Mouse (Mus musculus) myocyte (in vitro differentiated cells): ENCODE results near the gene Traf3ip1. TPM values are rescaled to one million over a fixed set of nuclear protein-coding genes. Genes with fewer than 3 reads are reported as not detected.
A peak's percentile ranks its signal among the peaks of the same experiment; 100 is the strongest.
"Not testable (repeated sequence)": the region's sequence is repeated elsewhere in the genome, so short reads cannot be mapped to it uniquely, and the experiment has no call there.

Source experiments
- H3K27me3 ChIP-seq: one replicate; pipeline ENCODE4 v1.6.1; 2011; ENCODE audit not compliant: control insufficient read depth, insufficient read depth, insufficient read length
- H3K36me3 ChIP-seq: one replicate; pipeline ENCODE4 v1.6.1; 2011; ENCODE audit not compliant: control insufficient read depth, insufficient read depth
- H3K4me2 ChIP-seq: one replicate; pipeline ENCODE4 v1.6.1; 2011; ENCODE audit warnings: low read depth, control low read depth
- H3K4me3 ChIP-seq: one replicate; pipeline ENCODE4 v1.5.1; 2011; ENCODE audit warnings: mild to moderate bottlenecking, control low read depth, moderate library complexity
- H3K79me2 ChIP-seq: one replicate; pipeline ENCODE4 v1.6.1; 2011; ENCODE audit not compliant: control insufficient read depth, insufficient read depth
- H3ac ChIP-seq: one replicate; pipeline ENCODE4 v1.6.1; 2011; ENCODE audit not compliant: control insufficient read depth, insufficient read length
- CEBPB ChIP-seq: IDR thresholded peaks from 2 replicates; pipeline ENCODE4 v1.6.1; 2011; ENCODE audit warnings: mild to moderate bottlenecking, moderate library complexity; ENCODE audit not compliant: poor library complexity, insufficient read depth, severe bottlenecking
- E2F4 ChIP-seq: IDR thresholded peaks from one replicate; pipeline ENCODE4 v1.6.1; 2011; ENCODE audit warnings: mild to moderate bottlenecking, control low read depth, moderate library complexity; ENCODE audit not compliant: insufficient read depth
- MAX ChIP-seq: IDR thresholded peaks from one replicate; pipeline ENCODE4 v1.6.1; 2011; ENCODE audit warnings: low read depth, mild to moderate bottlenecking, control low read depth
- MYOD1 ChIP-seq, 3 experiments: IDR thresholded peaks; one replicate each; pipeline ENCODE4 v1.6.1; 2011; ENCODE audit warnings: control low read depth in 2 of 3, low read depth in 2 of 3, mild to moderate bottlenecking in 2 of 3, moderate library complexity in 1 of 3; ENCODE audit not compliant: insufficient read length in 2 of 3, control insufficient read depth in 1 of 3
- MYOG ChIP-seq, 3 experiments: IDR thresholded peaks; one replicate each; pipeline ENCODE4 v1.6.1; 2011; ENCODE audit warnings: control low read depth in 2 of 3, low read depth in 2 of 3, mild to moderate bottlenecking in 2 of 3; ENCODE audit not compliant: insufficient read length in 2 of 3, control insufficient read depth in 1 of 3, insufficient read depth in 1 of 3
- POLR2A ChIP-seq: IDR thresholded peaks from one replicate; pipeline ENCODE4 v1.6.1; 2011; ENCODE audit warnings: low read depth, mild to moderate bottlenecking, control low read depth, moderate library complexity; ENCODE audit not compliant: insufficient read length
- POLR2AphosphoS2 ChIP-seq: IDR thresholded peaks from one replicate; pipeline ENCODE4 v1.6.1; 2011; ENCODE audit warnings: low read depth, control low read depth; ENCODE audit not compliant: insufficient read length
- REST ChIP-seq: IDR thresholded peaks from one replicate; pipeline ENCODE4 v1.6.1; 2011; ENCODE audit warnings: mild to moderate bottlenecking, control low read depth, moderate library complexity; ENCODE audit not compliant: insufficient read depth, insufficient read length
- SRF ChIP-seq: IDR thresholded peaks from one replicate; pipeline ENCODE4 v1.6.1; 2011; ENCODE audit warnings: low read depth; ENCODE audit not compliant: control insufficient read depth, insufficient read length
- TCF12 ChIP-seq: IDR thresholded peaks from one replicate; pipeline ENCODE4 v1.6.1; 2011; ENCODE audit warnings: mild to moderate bottlenecking, control low read depth; ENCODE audit not compliant: poor library complexity, insufficient read depth, severe bottlenecking
- TCF3 ChIP-seq: IDR thresholded peaks from one replicate; pipeline ENCODE4 v1.6.1; 2011; ENCODE audit warnings: low read depth, control low read depth; ENCODE audit not compliant: insufficient read length
- USF1 ChIP-seq: IDR thresholded peaks from one replicate; pipeline ENCODE4 v1.6.1; 2011; ENCODE audit warnings: low read depth, mild to moderate bottlenecking, control low read depth, moderate library complexity
- polyA plus RNA-seq: library from polyadenylated mRNA; unstranded; fragments of >200 nt; fragmentation: generic; extraction: Trizol; gene quantifications from one replicate; pipeline ENCODE4 v1.2.1, GENCODE M21; 2012; ENCODE audit warnings: missing spikeins

Traf3ip1 gene
- polyA plus RNA-seq, 1 experiment = 4.5 TPM

DNA sequence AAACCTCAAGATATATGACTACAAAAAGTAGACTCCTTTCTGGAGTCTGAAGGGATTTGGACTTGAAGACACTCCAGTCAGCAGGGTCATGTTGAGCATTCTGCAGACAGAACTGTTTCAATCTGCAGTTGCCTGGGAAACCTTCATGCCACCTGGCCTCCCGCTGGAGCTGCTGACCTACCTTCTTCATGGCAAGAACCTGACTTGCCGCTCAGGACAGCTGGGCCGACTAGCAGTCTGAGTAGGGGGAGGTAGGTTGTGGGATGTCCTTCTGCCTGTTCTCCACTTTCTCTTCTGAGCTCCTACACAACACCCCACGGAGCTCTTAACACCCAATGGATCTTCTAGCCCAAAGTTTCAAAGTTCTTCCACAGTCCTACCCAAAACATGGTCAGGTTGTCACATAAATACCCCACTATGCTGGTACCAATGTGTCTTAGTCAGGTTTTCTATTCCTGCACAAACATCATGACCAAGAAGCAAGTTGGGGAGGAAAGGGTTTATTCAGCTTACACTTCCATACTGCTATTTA lies 24.5 kb upstream of the Traf3ip1 start:
- H3K4me3 ChIP-seq = no peak overlapping the region
- no peak overlapping the region for H3ac ChIP-seq
- H3K4me2 ChIP-seq = no peak overlapping the region
- H3K36me3 ChIP-seq = no peaks in the 10 kb centered on the region
- H3K79me2 ChIP-seq = no peaks in the 10 kb centered on the region
- TF ChIP-seq E2F4 (no peak), MYOG (IDR thresholded peaks at IDR 0.05; ENCODE audit: control insufficient read depth in 1 of 3, insufficient read depth in 1 of 3, insufficient read length in 2 of 3, low read depth in 2 of 3) (no peak), SRF (no peak), MAX (no peak), CEBPB (no peak), MYOD1 (IDR thresholded peaks at IDR 0.05; ENCODE audit: control insufficient read depth in 1 of 3, insufficient read length in 2 of 3, low read depth in 2 of 3) (no peak), TCF3 (no peak), REST (no peak), POLR2A (no peak), TCF12 (no peak), USF1 (no peak), POLR2AphosphoS2 (no peak)
- H3K27me3 ChIP-seq = no peaks in the 10 kb centered on the region

DNA sequence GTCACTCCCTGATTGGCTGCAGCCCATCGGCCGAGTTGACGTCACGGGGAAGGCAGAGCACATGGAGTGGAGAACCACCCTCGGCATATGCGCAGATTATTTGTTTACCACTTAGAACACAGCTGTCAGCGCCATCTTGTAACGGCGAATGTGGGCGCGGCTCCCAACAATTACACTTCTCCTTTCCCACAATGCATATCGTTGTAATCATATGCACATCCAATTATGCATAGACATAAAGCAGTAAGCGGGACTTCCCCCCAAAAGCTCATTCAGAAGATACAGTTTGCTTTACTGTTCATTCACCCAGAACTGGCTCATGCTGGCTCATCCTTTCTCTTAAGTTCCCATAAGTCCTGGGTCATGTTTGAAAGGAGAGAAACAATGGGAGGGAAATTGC lies 16.3 kb upstream of the Traf3ip1 start:
- H3K79me2 ChIP-seq, H3K4me3 ChIP-seq, H3K36me3 ChIP-seq, H3K4me2 ChIP-seq, H3ac ChIP-seq, H3K27me3 ChIP-seq: not testable (repeated sequence)

- H3K27me3 ChIP-seq = no peaks in the 10 kb centered on the region
- H3K4me2 ChIP-seq = no peak overlapping the region
- H3K36me3 ChIP-seq = no peaks in the 10 kb centered on the region
- H3ac ChIP-seq = no peak overlapping the region
- no peaks in the 10 kb centered on the region for H3K79me2 ChIP-seq
- TF ChIP-seq USF1 = no peak
- no peak for TF ChIP-seq POLR2AphosphoS2
- no peak for TF ChIP-seq CEBPB
- TF ChIP-seq E2F4 = no peak
- no peak for TF ChIP-seq TCF12
- TF ChIP-seq REST = no peak
- no peak for TF ChIP-seq MYOD1 (IDR thresholded peaks at IDR 0.05; ENCODE audit: control insufficient read depth in 1 of 3, insufficient read length in 2 of 3, low read depth in 2 of 3)
- TF ChIP-seq MYOG (IDR thresholded peaks at IDR 0.05; ENCODE audit: control insufficient read depth in 1 of 3, insufficient read depth in 1 of 3, insufficient read length in 2 of 3, low read depth in 2 of 3) = no peak
- no peak for TF ChIP-seq POLR2A
- no peak for TF ChIP-seq MAX
- TF ChIP-seq SRF = no peak
- no peak for TF ChIP-seq TCF3
- no peak overlapping the region for H3K4me3 ChIP-seq
Measured at GRCm38 (mm10) chr1:91478958-91479357, 15.5 kb upstream of the Traf3ip1 start.

DNA sequence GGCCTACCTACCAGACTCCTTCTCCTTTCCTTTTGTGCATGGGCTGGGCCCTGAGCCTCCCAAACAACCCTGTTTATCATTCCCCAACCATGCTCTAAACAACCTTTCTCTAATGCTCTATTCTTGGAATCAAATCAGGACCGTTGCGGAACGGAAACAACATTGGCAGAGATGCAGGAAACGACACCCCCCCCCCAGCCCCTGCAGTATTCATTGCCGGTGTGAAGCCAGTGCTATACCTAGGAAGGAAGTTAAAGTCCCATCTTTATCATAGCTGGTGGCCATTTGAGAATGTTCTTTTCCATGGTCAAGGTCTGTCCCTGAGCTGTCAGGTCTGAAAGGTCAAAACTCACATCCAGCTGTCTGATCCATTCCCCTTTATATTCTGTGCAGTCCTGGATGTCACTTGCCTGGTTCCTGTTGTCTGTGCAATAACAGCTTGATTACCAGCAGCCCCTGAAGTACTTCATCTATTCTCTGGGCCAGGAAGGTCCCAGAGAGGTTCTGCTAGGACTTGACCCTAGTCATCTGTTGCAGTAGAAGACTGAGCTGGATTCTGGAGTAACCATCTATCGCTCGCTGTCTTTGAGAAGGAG lies 11.7 kb upstream of the Traf3ip1 start:
- Histone ChIP-seq H3K79me2 (no peaks in the 10 kb centered on the region), H3K27me3 (no peaks in the 10 kb centered on the region), H3ac (no peak overlapping the region), H3K4me2 (no peak overlapping the region), H3K36me3 (no peaks in the 10 kb centered on the region), H3K4me3 (no peak overlapping the region)
- TF ChIP-seq TCF12 (no peak), POLR2A (no peak), TCF3 (no peak), MAX (no peak)

DNA sequence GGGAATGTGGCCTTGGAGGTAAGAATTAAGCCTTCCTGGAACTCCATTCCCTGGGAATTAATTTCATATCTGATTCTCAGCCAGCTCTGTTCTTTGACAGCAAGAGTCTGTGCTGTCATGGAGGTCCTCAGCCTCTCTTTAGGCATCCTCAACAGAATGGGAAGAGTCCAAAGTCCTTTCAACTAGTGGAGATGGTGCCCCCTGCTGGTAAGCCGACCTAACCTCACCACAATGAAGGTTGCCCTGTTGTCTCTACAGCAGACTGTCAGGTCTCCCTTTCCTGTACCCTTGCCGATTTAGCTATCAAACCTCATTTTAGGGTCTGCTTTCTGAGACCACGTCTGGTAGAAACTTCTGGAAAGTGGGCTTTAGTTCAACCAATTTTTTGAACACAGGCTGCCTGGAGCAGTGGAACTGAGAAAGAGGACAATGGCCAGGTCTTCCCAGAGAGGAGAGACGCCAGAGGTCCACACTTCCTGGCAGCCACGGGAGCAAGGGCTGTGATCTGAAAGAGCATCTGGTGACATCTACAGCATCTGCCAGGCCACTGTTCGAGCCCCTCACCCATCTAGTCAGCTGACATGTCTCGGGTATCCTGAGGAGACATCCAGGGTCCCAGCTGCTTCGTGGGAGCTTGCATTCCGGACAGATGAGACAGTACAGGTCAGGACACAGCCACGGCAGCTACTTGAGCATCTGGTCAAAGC lies 11.0 kb upstream of the Traf3ip1 start:
- H3ac ChIP-seq = no peak overlapping the region

More for the DNA sequence above, 11.0 kb upstream of the Traf3ip1 start:
- Histone ChIP-seq H3K4me2 (peak overlapping the region; percentile 3), H3K4me3 (no peak overlapping the region), H3K36me3 (no peaks in the 10 kb centered on the region), H3K79me2 (no peaks in the 10 kb centered on the region), H3K27me3 (no peaks in the 10 kb centered on the region)
- TF ChIP-seq POLR2AphosphoS2 (no peak), CEBPB (no peak), SRF (no peak), REST (no peak), TCF3 (peak; percentile 38), TCF12 (peak; percentile 24), MAX (no peak), E2F4 (no peak), MYOG (IDR thresholded peaks at IDR 0.05; ENCODE audit: control insufficient read depth in 1 of 3, insufficient read depth in 1 of 3, insufficient read length in 2 of 3, low read depth in 2 of 3) (peak in 2 of 3 experiments; percentile 81 to 87), POLR2A (no peak), MYOD1 (IDR thresholded peaks at IDR 0.05; ENCODE audit: control insufficient read depth in 1 of 3, insufficient read length in 2 of 3, low read depth in 2 of 3) (peak in 2 of 3 experiments; percentile 88 to 94), USF1 (peak; percentile 19)
